Mouse (Mus musculus) small intestine, adult 2 months (tissue): Measurements from ENCODE around the gene Bahd1.

Experiments used
- CTCF ChIP-seq: fragments of 200-500 bp; IDR thresholded peaks from 2 replicates; pipeline ENCODE4 v1.5.1; 2012; ENCODE audit warnings: low read depth, mild to moderate bottlenecking, control low read depth, inconsistent platforms, low read length, moderate library complexity, mixed read lengths; ENCODE audit not compliant: insufficient replicate concordance, insufficient read length; ENCODE audit errors: extremely low read depth
- POLR2A ChIP-seq: fragments of 200-500 bp; IDR thresholded peaks from 2 replicates; pipeline ENCODE4 v1.6.1; 2012; ENCODE audit warnings: low read depth, mild to moderate bottlenecking, control low read depth, inconsistent platforms, low read length, moderate library complexity

- TF ChIP-seq CTCF (no peak), POLR2A (no peak)
These were observed 10.6 kb downstream of the Bahd1 start for GRCm38 (mm10) chr2:118910605-118911278.
